Mouse (Mus musculus) embryonic fibroblast, embryonic 13.5 days (primary cell): ENCODE results near the gene Ephb4.

ENCODE experiments used
- CTCF ChIP-seq: IDR thresholded peaks from 2 replicates; pipeline ENCODE4 v1.5.1; 2011; ENCODE audit warnings: mild to moderate bottlenecking, control low read depth, low read length, moderate library complexity, borderline replicate concordance; ENCODE audit not compliant: insufficient read depth
- POLR2A ChIP-seq: IDR thresholded peaks from 2 replicates; pipeline ENCODE4 v1.6.1; 2011; ENCODE audit warnings: low read depth, mild to moderate bottlenecking, control low read depth, low read length, moderate library complexity

DNA sequence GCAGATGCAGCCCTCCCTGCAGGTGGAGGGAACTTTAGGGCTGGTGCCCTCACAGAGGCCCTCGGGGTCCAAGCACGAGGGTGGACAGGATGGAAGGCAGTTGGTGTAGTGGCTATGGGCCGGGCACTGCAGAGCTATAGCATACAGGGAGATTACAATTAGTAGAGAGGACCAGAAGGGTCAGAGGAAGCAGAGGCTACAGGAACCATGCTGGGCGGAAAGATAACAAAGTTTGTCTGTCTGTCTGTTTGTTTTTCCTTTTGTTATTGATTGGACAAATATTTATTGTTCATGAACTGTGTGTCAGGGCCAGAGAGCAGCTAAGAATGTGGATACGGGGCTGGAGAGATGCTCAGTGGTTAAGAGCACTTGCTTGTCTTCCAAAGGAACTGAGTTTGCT is 64.3 kb downstream of the Ephb4 start:
- TF ChIP-seq POLR2A (no peak), CTCF (no peak)
